Mouse (Mus musculus) liver, embryonic 11.5 days (tissue): ENCODE data around the gene Elovl3. TPM values are rescaled to one million over a fixed set of nuclear protein-coding genes. Genes with fewer than 3 reads are reported as not detected.
"Not testable (repeated sequence)": the region's sequence is repeated elsewhere in the genome, so short reads cannot be mapped to it uniquely, and the experiment has no call there.

Experiments used
- ATAC-seq: fragments of 200-750 bp; cut with Nextera tagmentation; replicated peaks from 2 replicates; pipeline ENCODE4 v1.8.0; 2017; ENCODE audit warnings: moderate number of reproducible peaks, mild to moderate bottlenecking, moderate TSS enrichment, moderate library complexity; ENCODE audit not compliant: low FRiP score
- DNase-seq: peaks from one replicate; pipeline ENCODE4 v3.0.0-alpha.2; 2017; ENCODE audit warnings: low spot score
- H3K27ac ChIP-seq: fragments of 300-500 bp; sonication (generic); 2 replicates; pipeline ENCODE4 v1.5.1; 2014; ENCODE audit warnings: mild to moderate bottlenecking, low read depth, low read length, control low read depth
- H3K27me3 ChIP-seq: fragments of 300-500 bp; sonication (generic); replicated peaks from 2 replicates; pipeline ENCODE4 v1.6.1; 2014; ENCODE audit warnings: low read length, mixed read lengths; ENCODE audit not compliant: control insufficient read depth, insufficient read depth
- H3K36me3 ChIP-seq: fragments of 300-500 bp; sonication (generic); 2 replicates; pipeline ENCODE4 v1.6.1; 2014; ENCODE audit warnings: mild to moderate bottlenecking, low read length, moderate library complexity, mixed read lengths; ENCODE audit not compliant: control insufficient read depth, insufficient read depth
- H3K4me1 ChIP-seq: fragments of 300-500 bp; sonication (generic); replicated peaks from 2 replicates; pipeline ENCODE4 v1.6.1; 2014; ENCODE audit warnings: low read length, mixed read lengths; ENCODE audit not compliant: control insufficient read depth, insufficient read depth
- H3K4me2 ChIP-seq: fragments of 300-500 bp; sonication (generic); 2 replicates; pipeline ENCODE4 v1.6.1; 2014; ENCODE audit warnings: mild to moderate bottlenecking, control low read depth, moderate library complexity
- H3K4me3 ChIP-seq: fragments of 300-500 bp; sonication (generic); 2 replicates; pipeline ENCODE4 v1.5.1; 2014; ENCODE audit warnings: low read depth, low read length, control low read depth
- H3K9ac ChIP-seq: fragments of 300-500 bp; sonication (generic); 2 replicates; pipeline ENCODE4 v1.6.1; 2014; ENCODE audit warnings: low read depth, low read length, control low read depth
- H3K9me3 ChIP-seq: fragments of 300-500 bp; sonication (generic); 2 replicates; pipeline ENCODE4 v1.6.1; 2016; ENCODE audit warnings: low read length, inconsistent platforms, mixed read lengths; ENCODE audit not compliant: control insufficient read depth
- WGBS: fragments of 180-500 bp; shearing (Covaris S2); extraction: QIAGEN DNeasy Blood & Tissue Kit; methylation state at CpG from one replicate; pipeline ENCODE4 v1.1.7; 2014; 5-methylcytosine and 5-hydroxymethylcytosine counted together
- polyA plus RNA-seq: library from polyadenylated mRNA; unstranded; fragments of >200 nt; fragmentation: Nextera tagmentation; extraction: Ambion mirVana; gene quantifications from 2 replicates; pipeline ENCODE4 v1.2.1, GENCODE M21; 2014

Elovl3 gene
- polyA plus RNA-seq, 1 experiment from 2014 or later: not detected

- Histone ChIP-seq H3K4me1 (no peaks in the 10 kb centered on the region), H3K4me3 (no peak overlapping the region), H3K36me3 (no peaks in the 10 kb centered on the region), H3K4me2 (no peak overlapping the region), H3K9me3 (no peaks in the 10 kb centered on the region), H3K27me3 (peaks cover 14% of the 10 kb centered on the region), H3K27ac (no peak overlapping the region), H3K9ac (no peak overlapping the region)
- DNase-seq: no peak
- no peak for ATAC-seq
- WGBS: 85% methylated on average over 4 of the region's 4 CpGs
These were observed 5.4 kb upstream of the Elovl3 start for GRCm38 (mm10) chr19:46126301-46126700.

- H3K9me3 ChIP-seq, H3K9ac ChIP-seq, H3K4me2 ChIP-seq, H3K4me1 ChIP-seq, H3K36me3 ChIP-seq, DNase-seq, H3K4me3 ChIP-seq, H3K27ac ChIP-seq, ATAC-seq: not testable (repeated sequence)
- 76% methylated on average over 6 of the region's 6 CpGs for WGBS
- H3K27me3 ChIP-seq: peaks cover 46% of the 10 kb centered on the region
These were observed 2.0 kb upstream of the Elovl3 start for GRCm38 (mm10) chr19:46129737-46130136.

DNA sequence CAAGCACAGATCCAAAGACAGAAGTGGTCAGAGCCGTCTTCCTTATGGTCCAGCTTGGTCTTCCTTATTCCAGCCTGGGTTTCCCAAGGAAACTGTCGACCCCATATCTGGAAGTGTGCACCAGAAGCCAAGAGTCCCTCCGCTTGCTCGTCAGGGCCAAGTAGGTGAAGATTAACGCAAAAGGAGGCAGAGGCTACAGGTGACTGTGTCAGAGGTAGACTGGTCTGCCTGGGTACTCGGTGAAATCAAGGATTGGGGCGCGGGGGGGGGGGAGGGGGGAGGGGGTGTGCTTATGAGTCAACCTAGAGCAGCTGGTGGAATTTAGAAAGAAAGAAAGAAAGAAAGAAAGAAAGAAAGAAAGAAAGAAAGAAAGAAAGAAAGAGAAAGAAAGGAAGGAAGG is 414 bp upstream of the Elovl3 start:
- no peak overlapping the region for H3K4me3 ChIP-seq
- H3K9ac ChIP-seq: no peak overlapping the region
- 9% methylated on average over 7 of the region's 8 CpGs for WGBS
- H3K27ac ChIP-seq: no peak overlapping the region
- peak overlapping the region; percentile 41 for H3K4me2 ChIP-seq
- ATAC-seq: no peak
- no peaks in the 10 kb centered on the region for H3K9me3 ChIP-seq
- H3K4me1 ChIP-seq: peaks cover 8% of the 10 kb centered on the region
- no peaks in the 10 kb centered on the region for H3K36me3 ChIP-seq
- peaks cover 61% of the 10 kb centered on the region for H3K27me3 ChIP-seq
- DNase-seq: no peak

- Histone ChIP-seq H3K4me2 (no peak overlapping the region), H3K27ac (no peak overlapping the region), H3K27me3 (peaks cover 72% of the 10 kb centered on the region), H3K4me1 (peaks cover 15% of the 10 kb centered on the region), H3K4me3 (no peak overlapping the region), H3K36me3 (no peaks in the 10 kb centered on the region), H3K9ac (no peak overlapping the region), H3K9me3 (no peaks in the 10 kb centered on the region)
- 40% methylated on average over 6 of the region's 6 CpGs for WGBS
- no peak for ATAC-seq
- DNase-seq: no peak
These were observed 880 bp downstream of the Elovl3 start for GRCm38 (mm10) chr19:46132577-46132976.

- no peak overlapping the region for H3K27ac ChIP-seq
- DNase-seq (peak; percentile 85), ATAC-seq (no peak)
- peak overlapping the region; percentile 44; the same call in 1 of the 2 replicates for H3K9ac ChIP-seq
- under 1% methylated on average over 12 of the region's 12 CpGs for WGBS
- peaks cover 15% of the 10 kb centered on the region for H3K4me1 ChIP-seq
- no peaks in the 10 kb centered on the region for H3K9me3 ChIP-seq
- peak overlapping the region; percentile 100 for H3K4me2 ChIP-seq
- H3K27me3 ChIP-seq: peaks cover 93% of the 10 kb centered on the region
- no peaks in the 10 kb centered on the region for H3K36me3 ChIP-seq
- peak overlapping the region; percentile 61 for H3K4me3 ChIP-seq
These were observed 3.6 kb downstream of the Elovl3 start for GRCm38 (mm10) chr19:46135297-46135696.

GRCm38 (mm10) chr19:46135789-46136638 is 4.3 kb downstream of the Elovl3 start:
- DNase-seq (peak; percentile 71), ATAC-seq (peak; percentile 40)
- peak overlapping the region; percentile 61 for H3K4me3 ChIP-seq
- peaks cover 16% of the 10 kb centered on the region for H3K4me1 ChIP-seq
- peak overlapping the region; percentile 44 for H3K9ac ChIP-seq
- H3K27me3 ChIP-seq: peaks cover 93% of the 10 kb centered on the region
- 1% methylated on average over 79 of the region's 79 CpGs for WGBS
- no peaks in the 10 kb centered on the region for H3K9me3 ChIP-seq
- H3K27ac ChIP-seq: no peak overlapping the region
- no peaks in the 10 kb centered on the region for H3K36me3 ChIP-seq
- peak overlapping the region; percentile 100 for H3K4me2 ChIP-seq

DNA sequence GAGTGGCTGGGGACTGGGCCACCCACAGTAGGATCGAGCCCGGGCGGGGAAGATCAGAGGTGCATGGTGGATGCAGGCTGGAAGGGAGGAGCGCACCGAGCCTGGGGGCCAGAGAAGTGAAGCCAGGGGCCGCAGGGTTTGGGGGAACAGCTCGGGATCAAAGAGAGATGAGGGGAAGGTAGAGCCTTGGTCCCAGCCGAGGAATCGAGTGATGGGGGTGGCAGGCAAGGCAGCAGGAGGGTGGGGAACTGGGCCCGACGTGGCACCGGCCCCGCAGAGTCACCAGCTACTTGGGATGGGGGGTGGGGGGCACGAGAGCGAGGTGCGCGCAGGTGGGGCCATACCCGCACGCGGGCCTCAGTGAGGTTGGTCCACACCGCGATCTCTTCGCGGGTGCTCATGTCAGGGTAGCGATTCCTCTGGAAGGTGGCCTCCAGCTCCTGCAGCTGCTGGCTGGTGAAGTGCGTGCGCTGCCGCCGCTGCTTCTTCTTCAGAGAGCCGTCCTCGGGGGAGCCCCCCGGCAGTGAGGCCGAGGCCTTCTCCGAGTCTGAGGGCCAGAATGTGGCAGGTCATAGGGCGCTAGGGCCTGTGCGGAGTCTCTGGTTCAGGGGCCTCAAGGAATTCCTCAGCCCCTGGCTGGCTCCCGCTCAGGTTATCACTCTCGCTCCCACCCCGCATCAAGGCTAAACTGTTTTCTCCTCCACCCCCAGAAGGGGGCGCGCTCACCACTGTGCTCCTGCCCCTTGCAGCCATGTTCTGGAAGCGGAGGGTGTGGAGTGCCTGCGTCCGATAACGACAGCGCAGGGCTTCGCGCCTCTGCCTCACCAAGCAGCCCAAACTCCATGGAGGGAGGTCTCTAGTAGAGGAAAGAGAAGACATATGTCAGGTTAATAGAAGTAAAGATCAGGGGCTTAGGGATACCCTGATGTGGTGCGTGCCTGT is 5.2 kb downstream of the Elovl3 start:
- peaks cover 18% of the 10 kb centered on the region for H3K4me1 ChIP-seq
- 3% methylated on average over 49 of the region's 49 CpGs for WGBS
- peak overlapping the region; percentile 44 for H3K9ac ChIP-seq
- no peaks in the 10 kb centered on the region for H3K9me3 ChIP-seq
- no peaks in the 10 kb centered on the region for H3K36me3 ChIP-seq
- peak; percentile 84 for DNase-seq
- peak overlapping the region; percentile 61 for H3K4me3 ChIP-seq
- H3K27me3 ChIP-seq: peaks cover 92% of the 10 kb centered on the region
- H3K27ac ChIP-seq: no peak overlapping the region
- H3K4me2 ChIP-seq: peak overlapping the region; percentile 100
- ATAC-seq: peak; percentile 81

DNA sequence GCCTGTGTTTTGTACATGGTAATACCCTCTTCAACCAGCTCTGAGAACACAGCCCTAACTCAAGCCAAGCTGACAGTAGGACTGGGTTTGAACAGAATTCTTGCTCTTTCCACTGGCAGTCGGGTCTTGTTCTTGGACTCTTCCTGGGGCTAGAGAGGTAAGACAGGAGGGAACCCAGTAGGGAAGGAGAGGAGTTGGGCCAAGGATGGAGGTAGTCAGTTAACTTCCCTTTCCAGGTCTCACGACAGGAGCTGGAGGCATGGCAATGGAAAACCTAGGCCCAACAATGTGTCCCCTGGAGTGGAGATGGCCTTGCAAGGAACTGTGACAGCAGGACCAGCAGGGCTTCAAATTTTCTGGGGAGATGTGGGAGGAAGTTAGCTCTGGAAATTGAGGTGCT is 8.6 kb downstream of the Elovl3 start:
- peaks cover 85% of the 10 kb centered on the region for H3K27me3 ChIP-seq
- ATAC-seq (no peak), DNase-seq (no peak)
- H3K27ac ChIP-seq: no peak overlapping the region
- peaks cover 18% of the 10 kb centered on the region for H3K4me1 ChIP-seq
- H3K9me3 ChIP-seq: no peaks in the 10 kb centered on the region
- no peaks in the 10 kb centered on the region for H3K36me3 ChIP-seq
- no peak overlapping the region for H3K9ac ChIP-seq
- 74% methylated on average over 2 of the region's 2 CpGs for WGBS
- H3K4me3 ChIP-seq: no peak overlapping the region
- H3K4me2 ChIP-seq: no peak overlapping the region
